Mouse (Mus musculus) embryonic fibroblast, embryonic 13.5 days (primary cell): ENCODE results near the gene Gal3st2b.
"Not testable (repeated sequence)": the region's sequence is repeated elsewhere in the genome, so short reads cannot be mapped to it uniquely, and the experiment has no call there.

ENCODE experiments used
- CTCF ChIP-seq: IDR thresholded peaks from 2 replicates; pipeline ENCODE4 v1.5.1; 2011; ENCODE audit warnings: mild to moderate bottlenecking, control low read depth, low read length, moderate library complexity, borderline replicate concordance; ENCODE audit not compliant: insufficient read depth
- POLR2A ChIP-seq: IDR thresholded peaks from 2 replicates; pipeline ENCODE4 v1.6.1; 2011; ENCODE audit warnings: low read depth, mild to moderate bottlenecking, control low read depth, low read length, moderate library complexity

DNA sequence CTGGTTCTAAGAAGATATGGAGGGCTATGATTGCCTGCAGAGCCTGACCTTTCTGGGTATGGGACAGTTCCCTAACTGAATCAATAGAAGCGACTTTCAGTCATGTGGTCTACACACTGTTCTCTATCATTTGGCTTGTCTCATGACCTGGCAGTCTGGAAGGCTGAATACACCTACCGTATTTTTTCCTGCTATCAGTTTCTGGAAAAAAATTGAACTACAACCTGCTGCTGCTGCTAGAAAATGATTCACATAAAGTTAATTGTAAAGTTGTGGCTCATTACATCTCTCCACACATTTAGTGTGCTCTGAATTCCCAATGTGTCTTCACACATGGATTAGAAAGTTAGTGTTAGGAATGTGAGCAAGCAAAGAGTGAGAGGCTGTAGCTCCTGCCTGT, at the start of gene Gal3st2b:
- TF ChIP-seq CTCF, POLR2A: not testable (repeated sequence)
